Mouse (Mus musculus) G1E (cell line): ENCODE measurements around the gene Snx10. TPM values are rescaled to one million over a fixed set of nuclear protein-coding genes. Genes with fewer than 3 reads are reported as not detected.

Experiments
- ATAC-seq: 2 replicates; pipeline ENCODE4 v1.8.0; 2016; ENCODE audit warnings: mild to moderate bottlenecking; ENCODE audit not compliant: insufficient number of reproducible peaks, poor library complexity, low FRiP score, severe bottlenecking; ENCODE audit errors: extremely low read depth
- DNase-seq: peaks from one replicate; pipeline ENCODE4 v3.0.0; 2012; ENCODE audit warnings: low spot score
- H3K27me3 ChIP-seq: 2 replicates; pipeline ENCODE4 v1.6.1; 2012; ENCODE audit warnings: mild to moderate bottlenecking, low read length, inconsistent platforms; ENCODE audit not compliant: insufficient read depth
- H3K36me3 ChIP-seq: replicated peaks from 2 replicates; pipeline ENCODE3; 2012; ENCODE audit warnings: mild to moderate bottlenecking, inconsistent platforms
- H3K4me1 ChIP-seq: 2 replicates; pipeline ENCODE4 v1.6.1; 2012; ENCODE audit warnings: low read depth, low read length, inconsistent platforms, mixed read lengths; ENCODE audit not compliant: insufficient read depth
- H3K4me3 ChIP-seq: 2 replicates; pipeline ENCODE4 v1.5.1; 2012; ENCODE audit warnings: low read depth, mild to moderate bottlenecking, inconsistent platforms, low read length, moderate library complexity, mixed read lengths
- H3K9me3 ChIP-seq: replicated peaks from 2 replicates; pipeline ENCODE4 v1.6.1; 2012; ENCODE audit warnings: inconsistent platforms
- CTCF ChIP-seq: IDR thresholded peaks from 2 replicates; pipeline ENCODE4 v1.5.1; 2012; ENCODE audit warnings: low read depth, low read length, inconsistent platforms, mixed read lengths
- GATA1 ChIP-seq: IDR thresholded peaks from 2 replicates; pipeline ENCODE4 v1.6.1; 2012; ENCODE audit warnings: borderline replicate concordance, low read length, inconsistent platforms, mixed read lengths
- GATA2 ChIP-seq: IDR thresholded peaks from 2 replicates; pipeline ENCODE4 v1.6.1; 2012; ENCODE audit warnings: low read depth, low read length, inconsistent platforms, borderline replicate concordance
- POLR2AphosphoS5 ChIP-seq: IDR thresholded peaks from 2 replicates; pipeline ENCODE4 v1.6.1; 2012; ENCODE audit warnings: low read depth, low read length, inconsistent platforms; ENCODE audit not compliant: insufficient replicate concordance
- TAL1 ChIP-seq: conservative IDR thresholded peaks from 2 replicates; pipeline ENCODE4 v1.6.1; 2012; ENCODE audit warnings: low read depth, low read length, inconsistent platforms, mixed read lengths
- polyA plus RNA-seq: library from polyadenylated mRNA; stranded (reverse); fragments of >175 nt; gene quantifications from 2 replicates; pipeline ENCODE4 v1.2.3, GENCODE M21; 2012
- total RNA-seq, 2 experiments: library from RNA; stranded (forward) in 1 of 2; stranded (reverse) in 1 of 2; fragments of 200-1000 nt in 1 of 2; fragments of >200 nt in 1 of 2; fragmentation: Nextera tagmentation in 1 of 2; gene quantifications; 2 replicates each; pipeline ENCODE4 v1.2.3; 2014 to 2017

Snx10 gene
- total and polyA plus RNA-seq, 3 experiments, result 1.5 TPM; not detected in 2

GRCm38 (mm10) chr6:51524321-51524931 lies 725 bp downstream of the Snx10 start:
- peaks cover 22% of the 10 kb centered on the region for H3K27me3 ChIP-seq
- TF ChIP-seq CTCF (no peak), GATA2 (no peak), GATA1 (no peak), TAL1 (no peak), POLR2AphosphoS5 (no peak)
- H3K9me3 ChIP-seq, result no peaks in the 10 kb centered on the region
- no peak overlapping the region for H3K4me3 ChIP-seq
- H3K36me3 ChIP-seq, result no peaks in the 10 kb centered on the region
- ATAC-seq, result no peak
- H3K4me1 ChIP-seq, result no peaks in the 10 kb centered on the region
- DNase-seq, result no peak

GRCm38 (mm10) chr6:51525001-51525400 lies 1.3 kb downstream of the Snx10 start:
- Histone ChIP-seq H3K4me1 (no peaks in the 10 kb centered on the region), H3K36me3 (no peaks in the 10 kb centered on the region), H3K9me3 (no peaks in the 10 kb centered on the region), H3K4me3 (no peak overlapping the region), H3K27me3 (peaks cover 22% of the 10 kb centered on the region)
- DNase-seq (no peak), ATAC-seq (no peak)
- TF ChIP-seq POLR2AphosphoS5 (no peak), CTCF (no peak)

GRCm38 (mm10) chr6:51529457-51529856 lies 5.8 kb downstream of the Snx10 start:
- Histone ChIP-seq H3K27me3 (peaks cover 21% of the 10 kb centered on the region), H3K4me3 (no peak overlapping the region), H3K9me3 (no peaks in the 10 kb centered on the region), H3K4me1 (no peaks in the 10 kb centered on the region), H3K36me3 (no peaks in the 10 kb centered on the region)
- no peak for ATAC-seq
- DNase-seq, result no peak
- TF ChIP-seq TAL1, result no peak
- TF ChIP-seq GATA2, result no peak
- no peak for TF ChIP-seq POLR2AphosphoS5
- TF ChIP-seq CTCF, result no peak
- no peak for TF ChIP-seq GATA1

- ATAC-seq (no peak), DNase-seq (no peak)
- Histone ChIP-seq H3K36me3 (no peaks in the 10 kb centered on the region), H3K27me3 (peaks cover 16% of the 10 kb centered on the region), H3K4me3 (no peak overlapping the region), H3K9me3 (no peaks in the 10 kb centered on the region), H3K4me1 (no peaks in the 10 kb centered on the region)
- TF ChIP-seq CTCF (no peak), TAL1 (no peak), GATA2 (no peak), GATA1 (no peak), POLR2AphosphoS5 (no peak)
Observed at GRCm38 (mm10) chr6:51533467-51534200, 9.9 kb downstream of the Snx10 start.

- Histone ChIP-seq H3K36me3 (no peaks in the 10 kb centered on the region), H3K9me3 (no peaks in the 10 kb centered on the region), H3K27me3 (peaks cover 16% of the 10 kb centered on the region), H3K4me3 (no peak overlapping the region), H3K4me1 (no peaks in the 10 kb centered on the region)
- DNase-seq (no peak), ATAC-seq (no peak)
- no peak for TF ChIP-seq TAL1
Observed at GRCm38 (mm10) chr6:51535571-51535970, 11.9 kb downstream of the Snx10 start.

- TF ChIP-seq CTCF, result no peak
- no peak for TF ChIP-seq POLR2AphosphoS5
- no peak for TF ChIP-seq GATA1
- TF ChIP-seq TAL1, result no peak
- TF ChIP-seq GATA2, result no peak
- H3K27me3 ChIP-seq, result peaks cover 9% of the 10 kb centered on the region
- H3K4me1 ChIP-seq, result no peaks in the 10 kb centered on the region
- no peak overlapping the region for H3K4me3 ChIP-seq
- no peaks in the 10 kb centered on the region for H3K9me3 ChIP-seq
- ATAC-seq (no peak), DNase-seq (no peak)
- no peaks in the 10 kb centered on the region for H3K36me3 ChIP-seq
Observed at GRCm38 (mm10) chr6:51540525-51540924, 16.8 kb downstream of the Snx10 start.
